Mouse (Mus musculus) heart, postnatal 0 days (tissue): Measurements from ENCODE around the gene Traf6.

ENCODE experiments used
- CTCF ChIP-seq: IDR thresholded peaks from 2 replicates; pipeline ENCODE4 v1.5.1; 2016; ENCODE audit warnings: antibody characterized with exemption, control low read depth, low read depth
- EP300 ChIP-seq: IDR thresholded peaks from 2 replicates; pipeline ENCODE4 v1.6.1; 2016; ENCODE audit warnings: antibody characterized with exemption, low read depth

GRCm38 (mm10) chr2:101711608-101712007, 33.4 kb downstream of the Traf6 start:
- TF ChIP-seq EP300 (no peak), CTCF (no peak)
